Mouse (Mus musculus) left cerebral cortex, postnatal 14 days (tissue): ENCODE results near the gene Nhsl1. TPM values are rescaled to one million over a fixed set of nuclear protein-coding genes. Genes with fewer than 3 reads are reported as not detected.
A peak's percentile ranks its signal among the peaks of the same experiment; 100 is the strongest.
"Not testable (repeated sequence)": the region's sequence is repeated elsewhere in the genome, so short reads cannot be mapped to it uniquely, and the experiment has no call there.

Experiments
- DNase-seq, 2 experiments: peaks; one replicate each; pipeline ENCODE4 v3.0.0; 2021 to 2022; ENCODE audit warnings: low spot score in 2 of 2, mixed read lengths in 1 of 2
- intact Hi-C: fragments of 180-260 bp; cut with DNase I; formaldehyde crosslinking; loops from one replicate; pipeline ENCODE4 v1.15.1; 2025
- total RNA-seq, 2 experiments: library from RNA; stranded (reverse); gene quantifications; 2 replicates each; pipeline ENCODE4 v1.2.3; 2021

The Nhsl1 gene
- total RNA-seq, 2 experiments from 2014 or later: 45.8 to 49.3 TPM

DNA sequence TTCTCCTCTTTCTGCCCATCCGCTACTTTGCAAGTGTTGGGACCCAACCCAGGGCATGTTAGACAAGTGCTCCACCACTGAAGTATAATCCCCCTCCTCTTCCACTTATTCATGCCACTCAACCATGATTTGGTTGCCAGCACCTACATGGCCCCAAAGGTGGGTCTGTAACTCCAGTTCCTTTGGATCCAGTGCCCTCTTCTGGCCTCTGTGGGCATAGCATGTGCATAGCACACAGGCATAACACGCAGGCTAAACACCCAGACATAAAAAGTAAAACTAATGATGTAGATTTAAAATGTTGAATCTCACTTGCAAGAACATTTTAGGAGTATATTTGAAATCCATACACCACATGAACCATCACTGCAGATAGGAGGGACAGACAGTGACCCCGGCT, 110.7 kb downstream of the Nhsl1 start:
- no peak for DNase-seq
- intact Hi-C loops: no loop called here

- intact Hi-C loops: no loop called here
- no peak for DNase-seq
Observed at GRCm38 (mm10) chr10:18430141-18430540, 111.4 kb downstream of the Nhsl1 start.

GRCm38 (mm10) chr10:18430973-18431372, 112.2 kb downstream of the Nhsl1 start:
- DNase-seq: peak; percentile 44 to 51
- intact Hi-C loops: no loop called here

GRCm38 (mm10) chr10:18431546-18431945, 112.8 kb downstream of the Nhsl1 start:
- no peak for DNase-seq
- intact Hi-C loops: no loop called here

- DNase-seq: no peak
- intact Hi-C loops: no loop called here
Observed at GRCm38 (mm10) chr10:18435454-18435853, 116.7 kb downstream of the Nhsl1 start.

DNA sequence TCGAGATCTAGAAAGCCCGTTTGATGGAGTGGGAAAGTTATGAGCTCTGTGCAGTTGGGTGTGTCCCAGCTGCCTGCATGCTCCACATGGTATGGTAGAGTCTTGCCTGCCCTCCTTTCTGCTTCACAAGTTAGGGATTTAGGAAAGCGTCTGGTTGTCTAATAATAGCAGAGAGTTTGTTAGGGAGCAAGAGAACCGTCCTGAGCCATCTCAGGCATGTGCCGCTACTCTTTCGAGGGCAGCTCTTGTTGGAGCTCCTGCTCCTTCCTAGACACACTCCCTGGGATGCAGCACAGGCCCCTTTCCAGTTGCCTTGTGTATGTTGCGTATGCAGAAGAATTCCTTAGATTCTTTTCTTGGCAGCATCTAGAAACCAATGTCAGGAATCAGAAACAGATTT, 117.2 kb downstream of the Nhsl1 start:
- intact Hi-C loops: no loop called here

DNA sequence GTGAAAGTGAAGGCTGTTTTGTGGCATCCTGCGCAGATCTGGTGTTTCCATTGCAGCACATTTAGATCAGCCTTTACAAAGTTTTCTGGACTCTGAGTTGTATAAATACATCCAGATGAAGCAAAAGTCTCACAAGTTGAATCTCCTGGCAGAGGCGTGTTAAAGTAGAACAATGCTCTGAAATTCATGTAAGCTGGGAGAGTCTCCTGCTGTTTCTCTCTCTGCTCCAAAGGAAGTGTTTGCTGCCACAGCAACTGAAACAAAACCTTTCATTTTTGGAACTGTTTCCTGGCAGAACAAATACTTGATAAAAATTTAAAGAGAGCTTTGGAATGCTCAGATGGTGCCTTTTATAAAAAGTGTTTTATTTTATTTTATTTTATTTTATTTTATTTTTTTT, 118.8 kb downstream of the Nhsl1 start:
- intact Hi-C loops: no loop called here
- DNase-seq: peak in 1 of 2 experiments; percentile 55

More for the DNA sequence above, 117.2 kb downstream of the Nhsl1 start:
- DNase-seq: no peak

- no peak for DNase-seq
- intact Hi-C loops: loop anchor here (5.0 kb wide), 1 partner anchor 53 kb away; no protein-coding TSS in a partner anchor
Observed at GRCm38 (mm10) chr10:18445603-18446358, 127.0 kb downstream of the Nhsl1 start.

GRCm38 (mm10) chr10:18446359-18446820, 127.6 kb downstream of the Nhsl1 start:
- intact Hi-C loops: loop anchor here (5.0 kb wide), 1 partner anchor 54 kb away; no protein-coding TSS in a partner anchor
- no peak for DNase-seq

DNA sequence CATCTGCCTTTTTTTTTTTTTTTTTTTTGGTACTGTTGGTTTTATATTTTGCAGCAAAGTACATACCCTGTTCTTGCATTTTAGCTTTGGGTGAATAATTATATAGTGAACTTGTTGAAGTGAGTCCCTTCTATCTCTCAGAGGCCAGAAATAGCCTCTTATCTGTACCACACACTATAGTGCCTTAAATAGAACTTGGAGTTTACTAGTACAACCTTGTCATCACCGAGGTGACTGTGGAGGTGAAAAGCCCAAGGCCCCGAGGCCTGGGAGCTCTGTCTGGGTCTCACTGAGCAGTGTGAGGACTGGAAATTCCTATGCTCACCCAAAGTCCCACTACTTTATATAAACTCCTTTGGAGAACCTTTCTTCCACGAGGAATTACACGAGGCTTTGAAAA, 128.5 kb downstream of the Nhsl1 start:
- intact Hi-C loops: loop anchor here (5.0 kb wide), 1 partner anchor 55 kb away; no protein-coding TSS in a partner anchor

DNA sequence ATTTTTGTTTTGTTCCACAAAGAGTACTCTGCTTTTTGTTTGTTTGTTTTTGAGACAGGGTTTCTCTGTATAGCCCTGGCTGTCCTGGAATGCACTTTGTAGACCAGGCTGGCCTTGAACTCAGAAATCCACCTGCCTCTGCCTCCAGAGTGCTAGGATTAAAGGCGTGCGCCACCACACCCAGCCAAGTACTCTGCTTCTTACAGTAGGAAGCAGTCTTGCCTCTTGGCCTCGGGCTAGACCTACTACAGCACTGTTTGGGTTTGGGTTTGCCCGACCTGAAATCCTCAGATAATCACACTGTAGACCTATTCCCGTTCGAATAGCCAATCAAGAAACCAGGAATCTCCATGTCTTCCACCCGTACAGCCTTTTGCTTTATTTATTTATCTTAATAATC, 130.1 kb downstream of the Nhsl1 start:
- DNase-seq: not testable (repeated sequence)

More for the DNA sequence above, 128.5 kb downstream of the Nhsl1 start:
- no peak for DNase-seq

GRCm38 (mm10) chr10:18453380-18453779, 134.6 kb downstream of the Nhsl1 start:
- intact Hi-C loops: loop anchor here (1.0 kb wide), 1 partner anchor 75 kb away; no protein-coding TSS in a partner anchor
- DNase-seq: peak; percentile 92 to 93

More for the DNA sequence above, 130.1 kb downstream of the Nhsl1 start:
- intact Hi-C loops: loop anchor here (5.0 kb wide), 1 partner anchor 57 kb away; no protein-coding TSS in a partner anchor

DNA sequence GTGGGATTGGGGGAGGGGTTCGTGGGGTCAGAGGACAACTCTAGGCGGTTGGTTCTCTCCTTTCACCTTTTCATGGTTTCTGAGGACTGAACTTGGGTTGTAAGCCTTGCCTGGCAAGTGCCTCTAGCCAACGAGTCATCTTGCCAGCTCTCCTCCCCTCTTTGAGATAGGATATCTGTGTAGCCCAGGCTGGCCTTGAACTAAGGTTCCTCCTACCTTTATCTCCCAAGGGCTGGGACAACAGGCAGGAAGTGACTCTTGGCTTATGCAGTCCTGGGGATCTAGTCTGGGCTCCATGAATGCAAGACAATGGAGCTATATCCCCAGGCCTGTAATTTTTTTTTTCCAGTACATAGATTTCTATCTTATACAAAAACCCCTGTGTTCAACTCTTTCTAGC, 135.4 kb downstream of the Nhsl1 start:
- no peak for DNase-seq
- intact Hi-C loops: no loop called here

- intact Hi-C loops: no loop called here
- DNase-seq: no peak
Observed at GRCm38 (mm10) chr10:18455301-18455920, 136.6 kb downstream of the Nhsl1 start.

- peak in 1 of 2 experiments; percentile 19 for DNase-seq
- intact Hi-C loops: no loop called here
Observed at GRCm38 (mm10) chr10:18457808-18458475, 139.2 kb downstream of the Nhsl1 start.

- DNase-seq: no peak
- intact Hi-C loops: no loop called here
Observed at GRCm38 (mm10) chr10:18461336-18461735, 142.6 kb downstream of the Nhsl1 start.

DNA sequence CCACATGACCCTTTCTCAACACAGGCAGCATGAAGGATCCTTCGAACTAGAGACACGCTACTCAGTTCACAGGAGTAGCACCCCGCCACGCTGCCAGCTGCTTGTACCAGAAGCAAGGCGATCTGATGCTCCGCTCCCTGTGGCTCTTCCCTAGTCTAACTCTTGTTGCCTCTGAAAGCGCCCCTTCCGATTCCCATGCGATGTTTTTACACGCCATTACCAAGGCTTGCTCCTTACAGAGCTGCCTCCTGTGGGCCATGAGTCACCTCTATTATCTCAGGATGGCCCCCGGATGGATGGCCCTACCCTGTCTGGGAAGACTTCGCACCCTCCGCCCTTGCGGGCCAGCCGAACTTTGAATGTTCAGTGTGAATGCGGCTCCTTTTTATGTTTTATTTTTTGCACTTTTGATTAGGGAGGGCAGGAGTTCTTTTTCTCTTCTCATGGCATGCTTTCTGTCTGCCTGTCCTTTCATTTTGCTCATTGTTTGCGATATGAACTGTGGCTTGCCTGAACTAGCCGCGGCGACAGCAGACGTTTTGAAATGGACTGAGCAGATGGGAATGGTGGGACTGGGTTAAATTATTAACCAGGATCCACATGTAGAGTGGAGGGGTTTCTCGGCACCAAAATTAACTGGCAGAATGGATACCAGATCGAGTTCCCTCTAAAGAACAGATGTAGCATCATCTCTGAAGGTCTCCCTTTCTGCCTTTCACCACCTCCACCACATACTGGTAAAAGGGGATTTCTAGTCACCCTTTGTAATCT, 144.5 kb downstream of the Nhsl1 start:
- DNase-seq: no peak
- intact Hi-C loops: no loop called here

- intact Hi-C loops: no loop called here
- DNase-seq: no peak
Observed at GRCm38 (mm10) chr10:18468396-18468795, 149.6 kb downstream of the Nhsl1 start.
